Mouse (Mus musculus): ENCODE measurements around the gene Bbs9. TPM values are rescaled to one million over a fixed set of nuclear protein-coding genes. Genes with fewer than 3 reads are reported as not detected.
A peak's percentile ranks its signal among the peaks of the same experiment; 100 is the strongest.
"Not testable (repeated sequence)": the region's sequence is repeated elsewhere in the genome, so short reads cannot be mapped to it uniquely, and the experiment has no call there.

The Bbs9 gene
- total and polyA plus RNA-seq, 3 experiments: 6.3 to 12.4 (median 11.9) TPM

- Histone ChIP-seq H3K4me1 (ENCODE audit: control insufficient read depth, insufficient read depth, low read length) (no peaks in the 10 kb centered on the region; the same call in 1 of the 2 replicates), H3K9ac (ENCODE audit: low read depth, low read length) (no peak overlapping the region), H3K79me2 (replicated peaks; ENCODE audit: control insufficient read depth, insufficient read depth, low read length) (no peaks in the 10 kb centered on the region), H3K36me3 (ENCODE audit: control insufficient read depth, insufficient read depth, low read length) (no peaks in the 10 kb centered on the region), H3K27ac (no peak overlapping the region), H3K4me3 (no peak overlapping the region), H3K27me3 (ENCODE audit: control insufficient read depth, insufficient read depth, low read length) (no peaks in the 10 kb centered on the region)
- DNase-seq: no peak
- 73% methylated on average over 6 of the region's 6 CpGs for WGBS
- intact Hi-C loops (cut with DNase I): no loop called here
- TF ChIP-seq POLR2A (IDR thresholded peaks at IDR 0.05; ENCODE audit: insufficient read depth, low read depth, low read length) (no peak), CTCF (IDR thresholded peaks at IDR 0.05) (no peak), EP300 (IDR thresholded peaks at IDR 0.05; ENCODE audit: insufficient read depth, low read depth, low read length) (no peak)
These were observed 361.5 kb downstream of the Bbs9 start for GRCm38 (mm10) chr9:22837000-22837399.

DNA sequence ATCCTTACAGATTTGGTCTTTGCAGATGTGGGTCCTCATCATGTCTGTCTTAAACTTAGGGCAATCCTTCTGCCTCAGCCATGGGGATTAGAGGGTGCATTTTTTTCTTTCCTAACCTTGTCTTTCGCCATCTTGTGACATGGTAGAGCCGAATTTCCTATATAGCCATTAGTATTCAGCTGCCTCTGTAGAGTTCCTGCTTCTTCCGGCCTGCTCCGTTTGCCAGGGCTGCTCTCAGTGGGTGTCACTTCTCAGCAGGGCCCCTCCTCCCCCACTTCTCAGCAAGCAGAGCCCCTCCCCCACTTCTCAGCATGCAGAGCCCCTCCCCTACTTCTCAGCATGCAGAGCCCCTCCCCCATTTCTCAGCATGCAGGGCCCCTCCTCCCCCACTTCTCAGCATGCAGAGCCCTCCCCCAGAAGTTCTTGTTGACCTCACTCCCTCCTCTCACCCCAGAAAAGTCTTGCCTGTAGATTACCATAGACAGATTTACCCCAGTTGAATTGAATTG lies 362.2 kb downstream of the Bbs9 start:
- no peaks in the 10 kb centered on the region for H3K27me3 ChIP-seq (ENCODE audit: control insufficient read depth, insufficient read depth, low read length)
- H3K27ac ChIP-seq: no peak overlapping the region
- no peak overlapping the region for H3K9ac ChIP-seq (ENCODE audit: low read depth, low read length)
- 62% methylated on average over 4 of the region's 4 CpGs for WGBS
- H3K79me2 ChIP-seq (replicated peaks; ENCODE audit: control insufficient read depth, insufficient read depth, low read length): no peaks in the 10 kb centered on the region
- H3K4me3 ChIP-seq: no peak overlapping the region
- H3K36me3 ChIP-seq (ENCODE audit: control insufficient read depth, insufficient read depth, low read length): no peaks in the 10 kb centered on the region
- no peaks in the 10 kb centered on the region; the same call in 1 of the 2 replicates for H3K4me1 ChIP-seq (ENCODE audit: control insufficient read depth, insufficient read depth, low read length)
- no peak for DNase-seq
- intact Hi-C loops (cut with DNase I): no loop called here
- TF ChIP-seq POLR2A (IDR thresholded peaks at IDR 0.05; ENCODE audit: insufficient read depth, low read depth, low read length): no peak
- no peak for TF ChIP-seq CTCF (IDR thresholded peaks at IDR 0.05)

- DNase-seq: no peak
- intact Hi-C loops (cut with DNase I): no loop called here
- WGBS: 98% methylated on average over 2 of the region's 2 CpGs
- Histone ChIP-seq H3K9ac (ENCODE audit: low read depth, low read length) (no peak overlapping the region), H3K36me3 (ENCODE audit: control insufficient read depth, insufficient read depth, low read length) (no peaks in the 10 kb centered on the region), H3K4me1 (ENCODE audit: control insufficient read depth, insufficient read depth, low read length) (no peaks in the 10 kb centered on the region), H3K79me2 (replicated peaks; ENCODE audit: control insufficient read depth, insufficient read depth, low read length) (no peaks in the 10 kb centered on the region), H3K4me3 (no peak overlapping the region), H3K27me3 (ENCODE audit: control insufficient read depth, insufficient read depth, low read length) (no peaks in the 10 kb centered on the region), H3K27ac (no peak overlapping the region)
- TF ChIP-seq EP300 (IDR thresholded peaks at IDR 0.05; ENCODE audit: insufficient read depth, low read depth, low read length) (no peak), CTCF (IDR thresholded peaks at IDR 0.05) (no peak), POLR2A (IDR thresholded peaks at IDR 0.05; ENCODE audit: insufficient read depth, low read depth, low read length) (no peak)
These were observed 370.5 kb downstream of the Bbs9 start for GRCm38 (mm10) chr9:22846048-22846447.

DNA sequence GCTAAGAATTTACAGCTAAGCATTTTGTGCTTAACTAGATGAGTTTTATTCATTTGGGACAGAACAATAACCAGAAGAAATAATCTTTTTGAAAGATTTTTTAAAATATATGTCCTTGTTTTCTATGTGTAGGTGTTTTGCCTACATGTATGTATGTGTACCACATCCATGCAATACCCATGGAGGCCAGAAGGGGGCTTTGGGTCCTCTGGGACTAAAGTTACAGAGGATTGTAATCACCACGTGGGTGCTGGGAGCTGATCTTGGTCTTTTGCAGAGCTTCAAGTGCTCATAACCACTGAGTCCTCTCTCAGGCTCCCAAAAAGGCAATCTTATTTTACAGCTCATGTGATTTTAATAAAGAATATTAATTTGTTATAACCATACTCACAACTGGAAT lies 371.3 kb downstream of the Bbs9 start:
- DNase-seq: no peak
- Histone ChIP-seq H3K27me3 (ENCODE audit: control insufficient read depth, insufficient read depth, low read length) (no peaks in the 10 kb centered on the region), H3K79me2 (replicated peaks; ENCODE audit: control insufficient read depth, insufficient read depth, low read length) (no peaks in the 10 kb centered on the region), H3K4me3 (no peak overlapping the region), H3K4me1 (ENCODE audit: control insufficient read depth, insufficient read depth, low read length) (no peaks in the 10 kb centered on the region), H3K36me3 (ENCODE audit: control insufficient read depth, insufficient read depth, low read length) (no peaks in the 10 kb centered on the region), H3K9ac (ENCODE audit: low read depth, low read length) (no peak overlapping the region), H3K27ac (no peak overlapping the region)
- TF ChIP-seq POLR2A (IDR thresholded peaks at IDR 0.05; ENCODE audit: insufficient read depth, low read depth, low read length): no peak
- TF ChIP-seq CTCF (IDR thresholded peaks at IDR 0.05): 0 out of 2 replicates have a peak, but pooled peaks have one; percentile 20
- intact Hi-C loops (cut with DNase I): no loop called here
- WGBS: 60% methylated on average over 1 of the region's 1 CpGs

- Histone ChIP-seq H3K27ac (no peak overlapping the region), H3K9ac (ENCODE audit: low read depth, low read length) (no peak overlapping the region), H3K27me3 (ENCODE audit: control insufficient read depth, insufficient read depth, low read length) (no peaks in the 10 kb centered on the region), H3K4me1 (ENCODE audit: control insufficient read depth, insufficient read depth, low read length) (no peaks in the 10 kb centered on the region), H3K36me3 (ENCODE audit: control insufficient read depth, insufficient read depth, low read length) (no peaks in the 10 kb centered on the region), H3K79me2 (replicated peaks; ENCODE audit: control insufficient read depth, insufficient read depth, low read length) (no peaks in the 10 kb centered on the region), H3K4me3 (no peak overlapping the region)
- DNase-seq: no peak
- TF ChIP-seq EP300 (IDR thresholded peaks at IDR 0.05; ENCODE audit: insufficient read depth, low read depth, low read length) (no peak), POLR2A (IDR thresholded peaks at IDR 0.05; ENCODE audit: insufficient read depth, low read depth, low read length) (no peak), CTCF (IDR thresholded peaks at IDR 0.05) (no peak)
- intact Hi-C loops (cut with DNase I): no loop called here
- WGBS: 97% methylated on average over 3 of the region's 3 CpGs
These were observed 373.3 kb downstream of the Bbs9 start for GRCm38 (mm10) chr9:22848800-22849199.

DNA sequence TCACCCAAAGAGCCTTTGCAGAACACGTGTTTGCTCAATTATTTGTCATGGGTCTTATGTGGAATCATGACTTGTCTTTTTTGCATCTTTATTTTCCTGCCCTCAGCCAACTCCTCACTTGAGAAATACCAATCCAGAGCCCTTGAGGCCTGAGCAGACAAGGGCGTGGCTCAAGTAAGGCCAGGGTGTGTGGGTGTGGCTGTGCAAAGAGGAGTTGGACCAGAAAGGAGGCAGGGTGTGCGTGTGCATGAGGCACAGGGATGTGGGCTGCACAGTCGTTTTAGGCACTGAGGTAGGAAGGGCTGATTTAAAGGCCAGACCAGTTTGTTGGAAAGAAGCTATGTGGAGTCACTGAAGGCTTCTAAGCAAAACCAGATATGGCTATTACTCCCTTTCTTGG lies 373.7 kb downstream of the Bbs9 start:
- Histone ChIP-seq H3K27me3 (ENCODE audit: control insufficient read depth, insufficient read depth, low read length) (no peaks in the 10 kb centered on the region), H3K9ac (ENCODE audit: low read depth, low read length) (no peak overlapping the region), H3K79me2 (replicated peaks; ENCODE audit: control insufficient read depth, insufficient read depth, low read length) (no peaks in the 10 kb centered on the region), H3K36me3 (ENCODE audit: control insufficient read depth, insufficient read depth, low read length) (no peaks in the 10 kb centered on the region), H3K27ac (no peak overlapping the region), H3K4me3 (no peak overlapping the region), H3K4me1 (ENCODE audit: control insufficient read depth, insufficient read depth, low read length) (no peaks in the 10 kb centered on the region)
- TF ChIP-seq POLR2A (IDR thresholded peaks at IDR 0.05; ENCODE audit: insufficient read depth, low read depth, low read length): no peak
- TF ChIP-seq CTCF (IDR thresholded peaks at IDR 0.05): no peak
- no peak for TF ChIP-seq EP300 (IDR thresholded peaks at IDR 0.05; ENCODE audit: insufficient read depth, low read depth, low read length)
- DNase-seq: no peak
- intact Hi-C loops (cut with DNase I): no loop called here
- 75% methylated on average over 4 of the region's 4 CpGs for WGBS

DNA sequence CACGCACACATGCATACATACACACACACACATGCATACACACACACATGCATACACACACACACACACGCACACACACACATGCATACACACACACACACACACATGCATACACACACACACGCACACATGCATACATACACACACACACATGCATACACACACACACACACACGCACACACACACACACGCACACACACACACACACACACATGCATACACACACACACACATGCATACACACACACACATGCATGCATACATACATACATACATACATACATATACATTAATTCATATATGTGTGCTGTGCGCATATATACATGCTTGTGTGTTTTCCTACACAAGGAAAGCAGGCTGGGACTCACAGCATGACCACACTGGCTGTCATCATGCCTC lies 393.6 kb downstream of the Bbs9 start:
- H3K4me1 ChIP-seq (ENCODE audit: control insufficient read depth, insufficient read depth, low read length); H3K27me3 ChIP-seq (ENCODE audit: control insufficient read depth, insufficient read depth, low read length); H3K4me3 ChIP-seq; intact Hi-C loops (cut with DNase I); H3K79me2 ChIP-seq (replicated peaks; ENCODE audit: control insufficient read depth, insufficient read depth, low read length); H3K27ac ChIP-seq; H3K36me3 ChIP-seq (ENCODE audit: control insufficient read depth, insufficient read depth, low read length); DNase-seq; H3K9ac ChIP-seq (ENCODE audit: low read depth, low read length): not testable (repeated sequence)
- WGBS: 91% methylated on average over 5 of the region's 6 CpGs

Data from heart, adult 2 months (tissue).